Mouse (Mus musculus) hindbrain, embryonic 10.5 days (tissue): Measurements from ENCODE around the gene Gm45062. TPM values are rescaled to one million over a fixed set of nuclear protein-coding genes. Genes with fewer than 3 reads are reported as not detected.

Source experiments
- DNase-seq: peaks from one replicate; pipeline ENCODE4 v3.0.0-alpha.2; 2017; ENCODE audit warnings: low spot score
- H3K27ac ChIP-seq: fragments of 300-500 bp; sonication (generic); 2 replicates; pipeline ENCODE4 v1.5.1; 2016; ENCODE audit warnings: mild to moderate bottlenecking, moderate library complexity
- H3K27me3 ChIP-seq: fragments of 300-500 bp; sonication (generic); 2 replicates; pipeline ENCODE4 v1.6.1; 2016; ENCODE audit warnings: mild to moderate bottlenecking; ENCODE audit not compliant: poor library complexity, insufficient read depth, severe bottlenecking
- H3K36me3 ChIP-seq: fragments of 300-500 bp; sonication (generic); 2 replicates; pipeline ENCODE4 v1.6.1; 2016; ENCODE audit warnings: mild to moderate bottlenecking, moderate library complexity
- H3K4me1 ChIP-seq: fragments of 300-500 bp; sonication (generic); replicated peaks from 2 replicates; pipeline ENCODE4 v1.6.1; 2016; ENCODE audit warnings: mild to moderate bottlenecking
- H3K4me3 ChIP-seq: fragments of 300-500 bp; sonication (generic); 2 replicates; pipeline ENCODE4 v1.5.1; 2016; ENCODE audit warnings: mild to moderate bottlenecking, moderate library complexity
- H3K9me3 ChIP-seq: fragments of 300-500 bp; sonication (generic); 2 replicates; pipeline ENCODE4 v1.6.1; 2016; ENCODE audit warnings: mild to moderate bottlenecking, moderate library complexity
- WGBS: fragments of 180-500 bp; shearing (Covaris S2); methylation state at CpG from one replicate; pipeline ENCODE4 v1.1.7; 2016; 5-methylcytosine and 5-hydroxymethylcytosine counted together
- polyA plus RNA-seq: library from polyadenylated mRNA; unstranded; fragments of >200 nt; fragmentation: Nextera tagmentation; extraction: Ambion mirVana; gene quantifications from 2 replicates; pipeline ENCODE4 v1.2.1, GENCODE M21; 2016

Gm45062 gene
- 8.0 and 9.1 TPM in 2 replicates for polyA plus RNA-seq

- under 1% methylated on average over 64 of the region's 64 CpGs for WGBS
- H3K27ac ChIP-seq = peak within 1 kb of the TSS; percentile 92
- H3K9me3 ChIP-seq = no peaks in the 10 kb centered on the region
- H3K4me1 ChIP-seq = peaks cover 19% of the 10 kb centered on the region
- peak within 1 kb of the TSS; percentile 79 for H3K4me3 ChIP-seq
- peak; percentile 98 for DNase-seq
- H3K27me3 ChIP-seq = no peaks in the 10 kb centered on the region
- peaks cover 19% of the 10 kb centered on the region for H3K36me3 ChIP-seq
Observed at GRCm38 (mm10) chr6:8259004-8259666, at the start of gene Gm45062, which contains the start of the genes Rpa3 and Umad1. Gm45062 (plus strand) TSS chr6:8259450. Rpa3 (minus strand) TSS chr6:8259173. Umad1 (plus strand) TSS chr6:8259288.

- peak overlapping the region; percentile 98 for H3K27ac ChIP-seq
- peak overlapping the region; percentile 80 for H3K4me3 ChIP-seq
- peaks cover 11% of the 10 kb centered on the region for H3K4me1 ChIP-seq
- H3K9me3 ChIP-seq = no peaks in the 10 kb centered on the region
- H3K27me3 ChIP-seq = no peaks in the 10 kb centered on the region
- whole genome bisulfite sequencing = 14% methylated on average over 10 of the region's 10 CpGs
- no peak for DNase-seq
- peaks cover 10% of the 10 kb centered on the region for H3K36me3 ChIP-seq
Observed at GRCm38 (mm10) chr6:8209866-8210186, 49.4 kb upstream of the Gm45062 start.

GRCm38 (mm10) chr6:8210661-8211060, 48.6 kb upstream of the Gm45062 start:
- no peak overlapping the region for H3K27ac ChIP-seq
- WGBS = 94% methylated on average over 3 of the region's 3 CpGs
- H3K36me3 ChIP-seq = peaks cover 19% of the 10 kb centered on the region
- no peaks in the 10 kb centered on the region for H3K9me3 ChIP-seq
- no peak for DNase-seq
- H3K4me3 ChIP-seq = peak overlapping the region; percentile 80; the same call in 1 of the 2 replicates
- peaks cover 11% of the 10 kb centered on the region for H3K4me1 ChIP-seq
- no peaks in the 10 kb centered on the region for H3K27me3 ChIP-seq

GRCm38 (mm10) chr6:8227035-8227434, 32.2 kb upstream of the Gm45062 start:
- H3K36me3 ChIP-seq = peaks cover 48% of the 10 kb centered on the region
- H3K4me1 ChIP-seq = no peaks in the 10 kb centered on the region
- no peak overlapping the region for H3K4me3 ChIP-seq
- no peak overlapping the region for H3K27ac ChIP-seq
- no peaks in the 10 kb centered on the region for H3K9me3 ChIP-seq
- WGBS = 92% methylated on average over 3 of the region's 3 CpGs
- no peaks in the 10 kb centered on the region for H3K27me3 ChIP-seq
- DNase-seq = no peak

- DNase-seq = no peak
- 91% methylated on average over 3 of the region's 3 CpGs for WGBS
- H3K27ac ChIP-seq = no peak overlapping the region
- no peaks in the 10 kb centered on the region for H3K9me3 ChIP-seq
- H3K4me3 ChIP-seq = no peak overlapping the region
- H3K27me3 ChIP-seq = no peaks in the 10 kb centered on the region
- H3K36me3 ChIP-seq = peaks cover 60% of the 10 kb centered on the region
- H3K4me1 ChIP-seq = no peaks in the 10 kb centered on the region
Observed at GRCm38 (mm10) chr6:8228596-8228995, 30.7 kb upstream of the Gm45062 start.

- Histone ChIP-seq H3K4me1 (peaks cover 19% of the 10 kb centered on the region), H3K27ac (peak overlapping the region; percentile 92), H3K36me3 (peaks cover 27% of the 10 kb centered on the region), H3K4me3 (peak overlapping the region; percentile 79), H3K27me3 (no peaks in the 10 kb centered on the region), H3K9me3 (no peaks in the 10 kb centered on the region)
- no peak for DNase-seq
- 11% methylated on average over 6 of the region's 6 CpGs for WGBS
Observed at GRCm38 (mm10) chr6:8258316-8258715, 934 bp upstream of the Gm45062 start.

GRCm38 (mm10) chr6:8259667-8260044, 406 bp downstream of the Gm45062 start:
- Histone ChIP-seq H3K36me3 (peaks cover 14% of the 10 kb centered on the region), H3K27ac (peak overlapping the region; percentile 92), H3K4me1 (peaks cover 19% of the 10 kb centered on the region), H3K27me3 (no peaks in the 10 kb centered on the region), H3K4me3 (peak overlapping the region; percentile 79), H3K9me3 (no peaks in the 10 kb centered on the region)
- DNase-seq = no peak
- WGBS = 1% methylated on average over 8 of the region's 8 CpGs

GRCm38 (mm10) chr6:8271047-8271446, 11.8 kb downstream of the Gm45062 start:
- Histone ChIP-seq H3K36me3 (peaks cover 14% of the 10 kb centered on the region; the same call in 1 of the 2 replicates), H3K27me3 (no peaks in the 10 kb centered on the region), H3K4me3 (no peak overlapping the region), H3K27ac (no peak overlapping the region), H3K9me3 (no peaks in the 10 kb centered on the region), H3K4me1 (no peaks in the 10 kb centered on the region)
- no peak for DNase-seq
- 91% methylated on average over 3 of the region's 3 CpGs for WGBS

GRCm38 (mm10) chr6:8274387-8275054, 15.3 kb downstream of the Gm45062 start:
- peak; percentile 49 for DNase-seq
- Histone ChIP-seq H3K36me3 (peaks cover 14% of the 10 kb centered on the region; the same call in 1 of the 2 replicates), H3K9me3 (no peaks in the 10 kb centered on the region), H3K27me3 (no peaks in the 10 kb centered on the region), H3K27ac (no peak overlapping the region), H3K4me1 (no peaks in the 10 kb centered on the region), H3K4me3 (no peak overlapping the region)
- 37% methylated on average over 6 of the region's 6 CpGs for WGBS

- H3K4me3 ChIP-seq = no peak overlapping the region
- no peaks in the 10 kb centered on the region for H3K9me3 ChIP-seq
- no peak for DNase-seq
- WGBS = 11% methylated on average over 1 of the region's 1 CpGs
- H3K27me3 ChIP-seq = no peaks in the 10 kb centered on the region
- H3K27ac ChIP-seq = no peak overlapping the region
- H3K36me3 ChIP-seq = peaks cover 14% of the 10 kb centered on the region; the same call in 1 of the 2 replicates
- H3K4me1 ChIP-seq = no peaks in the 10 kb centered on the region
Observed at GRCm38 (mm10) chr6:8275098-8275497, 15.8 kb downstream of the Gm45062 start.

GRCm38 (mm10) chr6:8276431-8276830, 17.2 kb downstream of the Gm45062 start:
- H3K27ac ChIP-seq = no peak overlapping the region
- peaks cover 8% of the 10 kb centered on the region; the same call in 1 of the 2 replicates for H3K36me3 ChIP-seq
- no peaks in the 10 kb centered on the region for H3K9me3 ChIP-seq
- no peaks in the 10 kb centered on the region for H3K27me3 ChIP-seq
- no peaks in the 10 kb centered on the region for H3K4me1 ChIP-seq
- no peak overlapping the region for H3K4me3 ChIP-seq
- WGBS = 83% methylated on average over 4 of the region's 4 CpGs
- DNase-seq = no peak

- Histone ChIP-seq H3K36me3 (no peaks in the 10 kb centered on the region), H3K9me3 (no peaks in the 10 kb centered on the region), H3K4me3 (no peak overlapping the region), H3K4me1 (no peaks in the 10 kb centered on the region), H3K27ac (no peak overlapping the region), H3K27me3 (no peaks in the 10 kb centered on the region)
- no peak for DNase-seq
- 70% methylated on average over 5 of the region's 5 CpGs for WGBS
Observed at GRCm38 (mm10) chr6:8278426-8279002, 19.3 kb downstream of the Gm45062 start.

- Histone ChIP-seq H3K36me3 (no peaks in the 10 kb centered on the region), H3K27ac (no peak overlapping the region), H3K4me1 (no peaks in the 10 kb centered on the region), H3K4me3 (no peak overlapping the region), H3K9me3 (no peaks in the 10 kb centered on the region), H3K27me3 (no peaks in the 10 kb centered on the region)
- no peak for DNase-seq
- 92% methylated on average over 4 of the region's 4 CpGs for WGBS
Observed at GRCm38 (mm10) chr6:8283255-8283654, 24.0 kb downstream of the Gm45062 start.
